ENCODE assay signal across 8 mouse cellular contexts in genomic region chrX:93888966-93889365, GRCm38 (mm10). TPM values are rescaled to one million over a fixed set of nuclear protein-coding genes. Genes with fewer than 3 reads are reported as not detected.
DNase-seq lines count a peak whose midpoint lies in the region; ATAC-seq and TF ChIP-seq lines count a peak whose summit lies in the region.

No protein-coding gene starts in this region.

- H3K36me3 ChIP-seq in kidney, embryonic 14.5 days (ENCODE audit: control insufficient read depth, insufficient read depth, low read length) = no peaks in the 10 kb centered on the region
- no peaks in the 10 kb centered on the region for H3K36me3 ChIP-seq in embryonic facial prominence, embryonic 13.5 days
- H3K36me3 ChIP-seq in limb, embryonic 15.5 days = no peaks in the 10 kb centered on the region

- TF ChIP-seq POLR2A in brain, embryonic 14.5 days (IDR thresholded peaks at IDR 0.05; ENCODE audit: borderline replicate concordance, extremely low read depth, insufficient read depth, insufficient read length, poor library complexity, severe bottlenecking) = no peak

- no peak overlapping the region for H3K27ac ChIP-seq in kidney, embryonic 14.5 days (ENCODE audit: low read depth, low read length)
- H3K27ac ChIP-seq in embryonic facial prominence, embryonic 13.5 days = no peak overlapping the region
- peak overlapping the region; percentile 43; the same call in 1 of the 2 replicates for H3K27ac ChIP-seq in limb, embryonic 15.5 days

- no peak for DNase-seq in kidney, adult 9 months
- DNase-seq in brain, embryonic 14.5 days (ENCODE audit: low read depth) = peak; percentile 80
- DNase-seq in ovary, postnatal 36 days (ENCODE audit: low spot score) = no peak
- no peak for DNase-seq in urinary bladder, postnatal 14 days (ENCODE audit: low spot score)
- no peak for DNase-seq in MN1 (ENCODE audit: low spot score)

- H3K4me3 ChIP-seq in kidney, embryonic 14.5 days (ENCODE audit: low read length) = 0 out of 2 replicates have a peak overlapping the region, but pooled peaks have one; percentile 20
- H3K4me3 ChIP-seq in embryonic facial prominence, embryonic 13.5 days = peak overlapping the region; percentile 41
- peak overlapping the region; percentile 38 for H3K4me3 ChIP-seq in limb, embryonic 15.5 days

- no peaks in the 10 kb centered on the region for H3K27me3 ChIP-seq in kidney, embryonic 14.5 days (ENCODE audit: control insufficient read depth, insufficient read depth, low read length)
- H3K27me3 ChIP-seq in embryonic facial prominence, embryonic 13.5 days = peaks cover 20% of the 10 kb centered on the region
- peaks cover 14% of the 10 kb centered on the region; the same call in 1 of the 2 replicates for H3K27me3 ChIP-seq in limb, embryonic 15.5 days

- H3K4me2 ChIP-seq in kidney, embryonic 14.5 days (replicated peaks; ENCODE audit: low read depth, low read length) = peak overlapping the region; percentile 28; the same call in 1 of the 2 replicates
- H3K4me2 ChIP-seq in embryonic facial prominence, embryonic 13.5 days = peak overlapping the region; percentile 54
- H3K4me2 ChIP-seq in limb, embryonic 15.5 days = peak overlapping the region; percentile 45

- H3K9me3 ChIP-seq in kidney, embryonic 14.5 days (ENCODE audit: control insufficient read depth, low read length) = no peaks in the 10 kb centered on the region
- H3K9me3 ChIP-seq in embryonic facial prominence, embryonic 13.5 days = no peaks in the 10 kb centered on the region
- no peaks in the 10 kb centered on the region for H3K9me3 ChIP-seq in limb, embryonic 15.5 days

- 76% methylated on average over 8 of the region's 8 CpGs for WGBS in kidney, embryonic 14.5 days
- WGBS in embryonic facial prominence, embryonic 13.5 days = 66% methylated on average over 8 of the region's 8 CpGs
- 49% methylated on average over 8 of the region's 8 CpGs for WGBS in limb, embryonic 15.5 days

- no peak for TF ChIP-seq CTCF in brain, embryonic 14.5 days (IDR thresholded peaks at IDR 0.05; ENCODE audit: borderline replicate concordance, extremely low read depth, insufficient read depth, insufficient read length)

- H3K4me1 ChIP-seq in kidney, embryonic 14.5 days (ENCODE audit: control insufficient read depth, insufficient read depth, low read length) = no peaks in the 10 kb centered on the region
- H3K4me1 ChIP-seq in embryonic facial prominence, embryonic 13.5 days = no peaks in the 10 kb centered on the region
- 0 out of 2 replicates have a peak, but pooled peaks cover 3% of the 10 kb centered on the region for H3K4me1 ChIP-seq in limb, embryonic 15.5 days

- H3K9ac ChIP-seq in kidney, embryonic 14.5 days (ENCODE audit: low read depth, low read length) = no peak overlapping the region
- peak overlapping the region; percentile 58; the same call in 1 of the 2 replicates for H3K9ac ChIP-seq in embryonic facial prominence, embryonic 13.5 days
- no peak overlapping the region for H3K9ac ChIP-seq in limb, embryonic 15.5 days

- no peak for ATAC-seq in kidney, embryonic 14.5 days (ENCODE audit: low FRiP score, low TSS enrichment)
- ATAC-seq in embryonic facial prominence, embryonic 13.5 days (ENCODE audit: insufficient number of reproducible peaks, insufficient read depth, low FRiP score, low TSS enrichment, low read depth) = no peak
- ATAC-seq in limb, embryonic 15.5 days (ENCODE audit: insufficient number of reproducible peaks, low FRiP score, low TSS enrichment, low read depth) = no peak

RNA-seq across cellular contexts. Expression of gene Pdk3, which starts 57.0 kb away (rescaled TPM):
- 69.2 and 81.2 TPM in 2 replicates for polyA plus RNA-seq in kidney, embryonic 14.5 days (2014; fragmentation: Nextera tagmentation; extraction: Ambion mirVana)
- 15.3 and 16.6 TPM in 2 replicates for polyA plus RNA-seq in brain, embryonic 14.5 days (2012; rRNA removed)
- polyA plus RNA-seq in embryonic facial prominence, embryonic 13.5 days (2015; fragmentation: Nextera tagmentation; extraction: Ambion mirVana) = 58.8 and 63.3 TPM in 2 replicates
- polyA plus RNA-seq in limb, embryonic 15.5 days (2015; fragmentation: Nextera tagmentation; extraction: Ambion mirVana) = 51.6 and 55.6 TPM in 2 replicates
